Mouse (Mus musculus) heart, embryonic 16.5 days (tissue): Measurements from ENCODE around the gene Atxn3. TPM values are rescaled to one million over a fixed set of nuclear protein-coding genes. Genes with fewer than 3 reads are reported as not detected.

ENCODE experiments used
- ATAC-seq: fragments of 200-750 bp; cut with Nextera tagmentation; replicated peaks from 2 replicates; pipeline ENCODE4 v1.8.0; 2017; ENCODE audit warnings: moderate number of reproducible peaks; ENCODE audit not compliant: insufficient read depth, low FRiP score; ENCODE audit errors: extremely low read depth
- H3K27ac ChIP-seq: fragments of 300-500 bp; sonication (generic); 2 replicates; pipeline ENCODE4 v1.5.1; 2014; ENCODE audit warnings: mild to moderate bottlenecking, low read length, control low read depth, moderate library complexity
- H3K27me3 ChIP-seq: fragments of 300-500 bp; sonication (generic); 2 replicates; pipeline ENCODE4 v1.6.1; 2014; ENCODE audit warnings: low read length, mixed read lengths; ENCODE audit not compliant: control insufficient read depth, insufficient read depth
- H3K36me3 ChIP-seq: fragments of 300-500 bp; sonication (generic); 2 replicates; pipeline ENCODE4 v1.6.1; 2014; ENCODE audit not compliant: control insufficient read depth, insufficient read depth
- H3K4me1 ChIP-seq: fragments of 300-500 bp; sonication (generic); 2 replicates; pipeline ENCODE4 v1.6.1; 2014; ENCODE audit warnings: low read length, mixed read lengths; ENCODE audit not compliant: control insufficient read depth, insufficient read depth
- H3K4me2 ChIP-seq: fragments of 300-500 bp; sonication (generic); 2 replicates; pipeline ENCODE4 v1.6.1; 2014; ENCODE audit warnings: low read depth, mild to moderate bottlenecking, control low read depth, low read length
- H3K4me3 ChIP-seq: fragments of 300-500 bp; sonication (generic); 2 replicates; pipeline ENCODE4 v1.5.1; 2014; ENCODE audit warnings: mild to moderate bottlenecking, control low read depth, low read length
- H3K9ac ChIP-seq: fragments of 300-500 bp; sonication (generic); 2 replicates; pipeline ENCODE4 v1.6.1; 2014; ENCODE audit warnings: low read length, control low read depth
- H3K9me3 ChIP-seq: fragments of 300-500 bp; sonication (generic); replicated peaks from 2 replicates; pipeline ENCODE4 v1.6.1; 2016; ENCODE audit warnings: low read length; ENCODE audit not compliant: control insufficient read depth
- WGBS: fragments of 180-500 bp; shearing (Covaris S2); extraction: QIAGEN DNeasy Blood & Tissue Kit; methylation state at CpG from one replicate; pipeline ENCODE4 v1.1.7; 2014; 5-methylcytosine and 5-hydroxymethylcytosine counted together
- polyA plus RNA-seq: library from polyadenylated mRNA; unstranded; fragments of >200 nt; fragmentation: Nextera tagmentation; extraction: Ambion mirVana; gene quantifications from 2 replicates; pipeline ENCODE4 v1.2.1, GENCODE M21; 2015

Gene Atxn3
- polyA plus RNA-seq, result 8.4 and 8.7 TPM in 2 replicates

DNA sequence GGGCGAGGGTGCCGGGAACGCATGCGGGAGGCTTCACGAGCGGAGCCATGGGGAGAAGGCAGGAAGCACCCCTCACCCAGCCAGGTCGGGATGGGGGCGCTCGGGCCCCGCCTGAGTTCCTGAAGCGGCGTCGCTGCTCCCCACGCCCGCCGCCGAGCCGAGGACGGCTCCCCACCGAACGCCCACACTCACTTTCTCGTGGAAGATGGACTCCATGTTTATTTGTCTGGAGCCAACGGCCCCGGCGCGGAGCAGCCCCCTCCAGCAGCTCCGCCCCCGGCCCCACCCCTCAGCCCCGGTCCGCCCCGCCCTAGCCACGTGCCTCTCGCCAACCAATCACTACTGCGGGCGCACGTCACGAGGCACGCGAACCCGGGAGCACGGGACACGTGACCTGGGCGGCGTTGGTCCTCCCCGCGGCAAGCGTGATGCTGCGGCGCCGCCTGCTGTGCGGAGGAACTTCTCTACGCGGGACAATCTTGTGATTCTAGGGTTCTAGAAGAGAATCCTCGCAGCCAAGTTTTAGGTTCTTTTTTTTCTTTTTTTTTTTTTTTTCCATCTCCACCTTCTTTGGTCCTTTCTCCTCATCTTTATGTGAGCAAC lies at the start of gene Atxn3:
Atxn3 (minus strand) TSS at position 305 of the 603 bp plus-strand sequence.
- H3K27ac ChIP-seq, result peak within 1 kb of the TSS; percentile 50
- no peaks in the 10 kb centered on the region for H3K27me3 ChIP-seq
- peak within 1 kb of the TSS; percentile 66 for H3K4me2 ChIP-seq
- no peaks in the 10 kb centered on the region for H3K9me3 ChIP-seq
- ATAC-seq, result peak; percentile 100
- H3K4me3 ChIP-seq, result peak within 1 kb of the TSS; percentile 72
- peak within 1 kb of the TSS; percentile 81 for H3K9ac ChIP-seq
- peaks cover 9% of the 10 kb centered on the region for H3K4me1 ChIP-seq
- WGBS, result under 1% methylated on average over 49 of the region's 54 CpGs
- H3K36me3 ChIP-seq, result no peaks in the 10 kb centered on the region

DNA sequence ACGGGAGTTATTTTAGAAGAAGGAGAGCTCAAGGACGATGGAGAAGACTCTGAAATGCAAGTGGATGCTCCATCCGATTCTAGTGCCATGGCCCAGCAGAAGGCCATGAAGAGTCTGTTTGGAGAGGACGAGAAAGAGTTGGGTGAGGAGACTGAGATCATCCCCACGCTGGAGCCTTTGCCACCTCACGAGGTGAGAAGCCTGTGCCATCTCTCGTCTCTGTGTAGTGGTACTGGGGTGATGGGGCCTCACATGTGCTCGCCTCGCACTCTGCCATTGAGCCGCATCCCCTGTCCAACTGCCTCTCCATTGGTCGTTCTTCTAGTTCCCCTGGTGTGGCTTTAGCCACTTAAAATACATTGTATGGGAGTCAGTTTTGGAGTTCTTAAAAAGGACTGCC lies 42.7 kb upstream of the Atxn3 start:
- no peaks in the 10 kb centered on the region for H3K9me3 ChIP-seq
- peaks cover 56% of the 10 kb centered on the region for H3K36me3 ChIP-seq
- H3K4me2 ChIP-seq, result no peak overlapping the region
- no peaks in the 10 kb centered on the region for H3K27me3 ChIP-seq
- no peak overlapping the region for H3K4me3 ChIP-seq
- no peak for ATAC-seq
- 90% methylated on average over 11 of the region's 11 CpGs for WGBS
- H3K27ac ChIP-seq, result no peak overlapping the region
- H3K9ac ChIP-seq, result no peak overlapping the region
- H3K4me1 ChIP-seq, result no peaks in the 10 kb centered on the region

DNA sequence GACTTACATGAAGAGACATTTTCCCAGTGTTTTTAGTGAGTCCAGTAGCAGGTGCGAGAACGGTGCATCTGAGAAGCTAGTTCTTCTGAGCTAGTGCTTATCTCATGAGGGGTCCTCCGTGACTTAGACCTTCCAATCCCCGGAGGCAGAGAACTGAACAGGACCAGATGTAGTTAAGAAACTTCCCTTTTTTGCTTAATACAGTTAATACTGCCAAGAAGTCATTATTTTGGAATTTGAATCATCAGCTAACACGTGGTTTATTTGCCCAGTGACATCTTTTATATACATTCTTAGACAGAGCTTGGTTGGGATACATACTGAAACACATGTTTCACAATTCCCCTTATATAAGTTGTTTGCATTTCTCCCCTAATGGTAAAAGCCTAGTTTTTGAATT lies 40.9 kb upstream of the Atxn3 start:
- H3K4me1 ChIP-seq, result no peaks in the 10 kb centered on the region
- no peak overlapping the region for H3K4me3 ChIP-seq
- no peak overlapping the region for H3K4me2 ChIP-seq
- H3K27ac ChIP-seq, result no peak overlapping the region
- H3K9ac ChIP-seq, result no peak overlapping the region
- ATAC-seq, result no peak
- H3K36me3 ChIP-seq, result peaks cover 56% of the 10 kb centered on the region
- WGBS, result 84% methylated on average over 5 of the region's 5 CpGs
- no peaks in the 10 kb centered on the region for H3K9me3 ChIP-seq
- H3K27me3 ChIP-seq, result no peaks in the 10 kb centered on the region

DNA sequence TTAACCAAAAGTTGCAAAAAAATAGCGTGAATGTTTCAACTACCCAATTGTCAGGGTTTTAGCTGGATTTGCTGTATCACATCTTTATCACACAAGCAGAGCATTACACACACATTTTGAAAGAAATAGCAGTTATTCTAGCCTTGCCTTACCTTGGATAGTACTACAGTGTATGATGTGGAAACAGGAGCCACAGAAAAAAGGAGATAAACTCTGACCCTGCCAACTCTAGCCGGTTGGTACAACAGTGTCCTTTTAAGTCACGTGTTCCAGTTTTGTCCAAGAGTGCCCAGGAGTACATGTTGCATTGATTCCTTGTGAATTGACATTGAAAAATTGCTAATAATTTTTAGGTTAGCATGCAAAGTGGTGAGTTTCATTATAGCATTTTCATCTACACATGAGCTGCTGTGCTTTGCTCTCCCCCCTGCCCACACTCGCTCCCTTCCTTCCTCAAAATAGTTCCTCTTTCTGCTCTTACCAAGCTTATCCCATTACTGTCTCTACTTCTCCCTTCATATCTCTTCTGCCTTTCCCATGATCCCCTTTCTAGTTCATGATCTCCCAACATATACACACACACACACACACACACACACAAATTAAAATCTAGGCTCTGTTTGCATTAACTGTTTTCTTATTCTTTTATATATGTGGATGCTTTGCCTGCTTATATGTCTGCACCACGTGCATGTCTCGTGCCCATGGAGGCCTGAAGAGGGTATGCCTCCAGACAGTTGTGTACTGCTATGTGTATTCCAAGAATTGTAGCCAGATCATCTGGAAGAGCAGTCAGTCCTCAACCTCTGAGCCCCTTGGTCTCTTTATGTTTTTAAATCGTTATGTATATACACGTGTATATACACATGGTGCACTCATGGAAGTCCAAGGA lies 36.8 kb upstream of the Atxn3 start:
- Histone ChIP-seq H3K4me1 (no peaks in the 10 kb centered on the region), H3K4me2 (no peak overlapping the region), H3K27me3 (no peaks in the 10 kb centered on the region), H3K36me3 (peaks cover 65% of the 10 kb centered on the region), H3K9ac (no peak overlapping the region), H3K9me3 (no peaks in the 10 kb centered on the region), H3K27ac (no peak overlapping the region), H3K4me3 (no peak overlapping the region)
- no peak for ATAC-seq
- WGBS, result 90% methylated on average over 8 of the region's 8 CpGs

DNA sequence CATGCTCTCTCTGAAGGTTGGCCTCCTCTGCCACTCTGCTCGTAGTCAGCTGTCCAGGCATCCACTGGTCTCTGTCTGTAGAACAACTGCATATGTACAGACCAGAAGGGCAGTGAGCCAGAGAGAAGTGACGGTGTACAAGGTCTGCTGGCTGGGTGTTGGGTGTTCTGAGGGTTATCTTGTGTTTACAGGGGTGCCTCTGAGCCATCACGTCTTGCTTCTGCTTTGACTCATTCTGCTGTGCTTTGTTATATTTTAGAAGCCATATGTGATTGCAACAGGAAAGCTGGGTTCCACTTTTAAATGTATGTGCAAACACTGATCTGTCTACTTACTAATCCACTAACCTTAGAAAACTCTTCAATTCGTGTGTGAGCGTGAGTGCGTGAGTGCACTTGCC lies 29.6 kb upstream of the Atxn3 start:
- Histone ChIP-seq H3K4me3 (no peak overlapping the region), H3K36me3 (peaks cover 66% of the 10 kb centered on the region), H3K27ac (no peak overlapping the region), H3K27me3 (no peaks in the 10 kb centered on the region), H3K9me3 (no peaks in the 10 kb centered on the region), H3K9ac (no peak overlapping the region), H3K4me2 (no peak overlapping the region), H3K4me1 (no peaks in the 10 kb centered on the region)
- ATAC-seq, result no peak
- 81% methylated on average over 6 of the region's 6 CpGs for WGBS

DNA sequence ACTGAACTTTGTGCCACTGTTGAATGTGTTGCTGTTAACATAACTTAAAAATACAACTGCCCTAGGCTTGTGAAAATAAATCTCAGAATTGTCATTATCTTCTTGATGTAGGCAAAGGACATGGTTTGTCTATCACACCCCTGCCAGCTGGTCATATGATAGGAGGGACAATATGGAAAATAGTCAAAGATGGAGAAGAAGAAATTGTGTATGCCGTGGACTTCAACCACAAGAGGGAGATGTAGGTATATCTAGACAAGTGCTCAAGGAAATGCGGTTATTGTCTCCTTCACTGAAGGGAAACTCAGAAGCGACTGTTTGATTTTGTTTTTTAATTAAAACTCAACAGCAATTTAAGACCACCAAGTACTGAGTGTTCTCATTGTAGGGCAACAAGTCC lies 27.1 kb upstream of the Atxn3 start:
- Histone ChIP-seq H3K27ac (no peak overlapping the region), H3K4me1 (peaks cover 3% of the 10 kb centered on the region), H3K9ac (no peak overlapping the region), H3K4me3 (no peak overlapping the region), H3K4me2 (no peak overlapping the region), H3K36me3 (peaks cover 46% of the 10 kb centered on the region), H3K9me3 (no peaks in the 10 kb centered on the region), H3K27me3 (no peaks in the 10 kb centered on the region)
- ATAC-seq, result no peak
- 49% methylated on average over 3 of the region's 3 CpGs for WGBS

DNA sequence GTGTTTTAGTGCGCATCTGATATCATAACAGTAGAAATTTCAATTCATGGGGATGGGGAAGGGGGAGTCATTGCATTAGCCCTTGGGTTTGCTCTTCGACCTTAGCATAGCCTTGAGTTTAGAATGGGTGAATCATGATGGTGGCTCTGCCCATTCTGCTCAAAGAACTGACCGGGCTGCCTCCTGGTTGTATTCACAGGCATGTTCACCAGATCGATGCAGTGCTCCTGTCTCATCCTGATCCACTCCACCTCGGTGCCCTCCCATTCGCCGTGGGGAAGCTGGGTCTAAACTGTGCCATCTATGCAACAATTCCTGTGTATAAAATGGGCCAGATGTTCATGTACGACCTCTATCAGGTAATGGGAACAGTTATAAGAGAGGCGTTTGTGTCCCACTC lies 24.9 kb upstream of the Atxn3 start:
- WGBS, result 96% methylated on average over 9 of the region's 9 CpGs
- H3K36me3 ChIP-seq, result peaks cover 29% of the 10 kb centered on the region
- H3K4me3 ChIP-seq, result no peak overlapping the region

DNA sequence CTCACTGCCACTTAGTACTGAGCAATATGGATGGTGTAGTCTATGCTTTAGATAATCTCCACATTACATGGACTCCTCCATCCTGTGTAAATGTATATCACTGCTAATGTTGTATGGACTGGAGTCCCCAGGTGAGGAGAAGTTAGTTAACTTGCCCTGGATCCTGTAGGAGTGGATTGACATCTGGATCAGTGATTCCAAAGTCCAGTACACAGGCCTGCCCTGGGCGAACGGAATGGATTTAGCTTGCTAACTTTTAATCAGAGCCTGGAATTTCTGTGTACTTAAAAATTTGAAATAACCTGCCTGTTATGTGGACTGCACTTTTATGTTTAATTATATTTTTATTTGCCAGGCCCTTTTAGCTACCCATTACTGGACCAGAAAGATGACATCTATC lies 23.5 kb upstream of the Atxn3 start:
- peaks cover 19% of the 10 kb centered on the region for H3K4me1 ChIP-seq
- ATAC-seq, result no peak
- no peak overlapping the region for H3K27ac ChIP-seq
- no peaks in the 10 kb centered on the region for H3K27me3 ChIP-seq
- no peaks in the 10 kb centered on the region for H3K9me3 ChIP-seq
- no peak overlapping the region for H3K4me3 ChIP-seq
- H3K36me3 ChIP-seq, result peaks cover 24% of the 10 kb centered on the region
- H3K4me2 ChIP-seq, result no peak overlapping the region
- H3K9ac ChIP-seq, result no peak overlapping the region
- 86% methylated on average over 2 of the region's 2 CpGs for WGBS

More for the DNA sequence above, 24.9 kb upstream of the Atxn3 start:
- no peak overlapping the region for H3K9ac ChIP-seq
- H3K4me2 ChIP-seq, result no peak overlapping the region
- no peak overlapping the region for H3K27ac ChIP-seq
- H3K27me3 ChIP-seq, result no peaks in the 10 kb centered on the region
- no peaks in the 10 kb centered on the region for H3K9me3 ChIP-seq
- ATAC-seq, result no peak
- peaks cover 8% of the 10 kb centered on the region for H3K4me1 ChIP-seq

DNA sequence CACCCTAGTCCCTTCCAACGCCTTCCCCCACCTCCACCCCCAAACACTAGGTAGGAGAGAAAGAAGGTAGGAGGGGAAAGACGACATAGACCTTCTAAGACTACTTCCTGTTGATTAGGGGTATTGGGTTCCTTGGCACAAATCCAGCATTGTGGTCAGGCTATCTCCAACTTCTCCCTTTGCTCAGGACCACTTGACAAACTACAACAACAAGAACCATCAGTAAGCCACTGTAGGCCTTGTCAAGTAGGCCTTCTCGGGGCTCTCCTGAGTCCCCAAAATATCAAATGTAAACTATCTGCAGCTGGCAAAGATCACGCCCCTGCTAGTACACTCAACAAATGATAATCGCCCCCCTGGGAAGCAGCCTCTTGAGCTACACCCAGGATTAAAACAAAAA lies 22.2 kb upstream of the Atxn3 start:
- no peak overlapping the region for H3K9ac ChIP-seq

More for the DNA sequence above, 22.2 kb upstream of the Atxn3 start:
- Histone ChIP-seq H3K4me1 (peaks cover 20% of the 10 kb centered on the region), H3K4me3 (no peak overlapping the region), H3K36me3 (peaks cover 21% of the 10 kb centered on the region), H3K27ac (no peak overlapping the region), H3K4me2 (no peak overlapping the region), H3K9me3 (no peaks in the 10 kb centered on the region), H3K27me3 (no peaks in the 10 kb centered on the region)
- ATAC-seq, result no peak
- WGBS, result 32% methylated on average over 5 of the region's 5 CpGs
